Mouse (Mus musculus): ENCODE data around the gene Tnfrsf11a.

- TF ChIP-seq POLR2A (IDR thresholded peaks at IDR 0.05; ENCODE audit: extremely low read depth, insufficient read depth, low read length) (no peak), CTCF (IDR thresholded peaks at IDR 0.05; ENCODE audit: low read depth, low read length) (no peak)
These were observed 52.3 kb downstream of the Tnfrsf11a start for GRCm38 (mm10) chr1:105832784-105833183.

Measured in liver, adult 2 months (tissue).